Mouse (Mus musculus) erythroblast, embryonic 14.5 days (primary cell): Measurements from ENCODE around the gene Gusb.

Experiments used
- GATA1 ChIP-seq: IDR thresholded peaks from 2 replicates; pipeline ENCODE4 v1.6.1; 2012; ENCODE audit warnings: low read length, inconsistent platforms, mixed read lengths
- TAL1 ChIP-seq: IDR thresholded peaks from 3 replicates; pipeline ENCODE4 v1.6.1; 2012; ENCODE audit warnings: low read length, inconsistent platforms, mixed read lengths

DNA sequence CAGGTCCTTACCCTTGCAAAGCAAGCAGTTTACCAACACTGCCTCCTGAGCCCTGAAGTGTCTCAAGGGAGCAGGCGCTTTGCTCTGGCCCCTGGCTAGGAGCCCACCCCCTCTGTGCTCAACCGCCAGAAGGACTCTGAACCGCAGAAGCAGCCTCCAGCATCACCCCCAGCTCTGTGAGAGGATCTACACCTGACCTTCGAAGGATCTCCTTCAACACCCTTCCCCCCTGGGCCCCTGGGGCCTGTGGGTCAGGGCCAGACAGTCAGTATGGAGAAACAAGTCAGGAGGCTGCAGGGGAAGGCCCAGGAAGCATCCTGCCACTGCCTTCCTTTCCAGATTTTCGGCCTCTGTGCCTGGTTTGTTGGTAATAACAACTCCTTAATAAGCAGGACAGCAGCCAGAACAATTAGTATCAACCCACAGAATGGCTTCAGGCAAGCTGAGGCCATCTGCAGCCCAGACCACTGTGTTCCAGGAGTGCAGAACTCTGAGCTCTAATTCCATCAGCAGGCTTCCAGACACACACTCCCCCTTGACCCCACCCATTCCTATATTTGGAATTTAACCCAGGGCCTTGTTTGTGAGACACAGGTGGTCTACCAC, 18.6 kb upstream of the Gusb start:
- TF ChIP-seq GATA1: no peak
- no peak for TF ChIP-seq TAL1
